Mouse (Mus musculus): ENCODE data around the gene 0610030E20Rik.

The 0610030E20Rik gene

GRCm38 (mm10) chr6:72348411-72348810, 1.3 kb downstream of the 0610030E20Rik start:
- no peak for DNase-seq (ENCODE audit: low spot score in 2 of 2)

GRCm38 (mm10) chr6:72350214-72350613, 3.1 kb downstream of the 0610030E20Rik start:
- DNase-seq (ENCODE audit: low spot score in 2 of 2) = no peak

GRCm38 (mm10) chr6:72352636-72353405, 5.7 kb downstream of the 0610030E20Rik start:
- DNase-seq (ENCODE audit: low spot score in 2 of 2) = no peak

GRCm38 (mm10) chr6:72354025-72354424, 6.9 kb downstream of the 0610030E20Rik start:
- DNase-seq (ENCODE audit: low spot score in 2 of 2) = no peak

GRCm38 (mm10) chr6:72355066-72355911, 8.2 kb downstream of the 0610030E20Rik start, which contains the start of gene Tmem150a:
Tmem150a (plus strand) TSS chr6:72355447.
- peak; percentile 65 to 79 for DNase-seq (ENCODE audit: low spot score in 2 of 2)

- no peak for DNase-seq (ENCODE audit: low spot score in 2 of 2)
These were observed 8.9 kb downstream of the 0610030E20Rik start for GRCm38 (mm10) chr6:72356001-72356532.

GRCm38 (mm10) chr6:72357164-72358079, 10.3 kb downstream of the 0610030E20Rik start:
- no peak for DNase-seq (ENCODE audit: low spot score in 2 of 2)

- no peak for DNase-seq (ENCODE audit: low spot score in 2 of 2)
These were observed 11.1 kb downstream of the 0610030E20Rik start for GRCm38 (mm10) chr6:72358086-72358764.

- DNase-seq (ENCODE audit: low spot score in 2 of 2) = no peak
These were observed 12.2 kb downstream of the 0610030E20Rik start for GRCm38 (mm10) chr6:72359343-72359742.

GRCm38 (mm10) chr6:72359891-72360598, 12.9 kb downstream of the 0610030E20Rik start:
- DNase-seq (ENCODE audit: low spot score in 2 of 2) = no peak

GRCm38 (mm10) chr6:72360599-72360935, 13.4 kb downstream of the 0610030E20Rik start:
- no peak for DNase-seq (ENCODE audit: low spot score in 2 of 2)

GRCm38 (mm10) chr6:72361121-72361551, 14.0 kb downstream of the 0610030E20Rik start:
- DNase-seq (ENCODE audit: low spot score in 2 of 2) = no peak

GRCm38 (mm10) chr6:72362132-72363028, 15.3 kb downstream of the 0610030E20Rik start:
- DNase-seq (ENCODE audit: low spot score in 2 of 2) = peak; percentile 95

- no peak for DNase-seq (ENCODE audit: low spot score in 2 of 2)
These were observed 16.9 kb downstream of the 0610030E20Rik start for GRCm38 (mm10) chr6:72364009-72364408.

GRCm38 (mm10) chr6:72364985-72365384, 17.9 kb downstream of the 0610030E20Rik start:
- DNase-seq (ENCODE audit: low spot score in 2 of 2) = no peak

GRCm38 (mm10) chr6:72366304-72366703, 19.2 kb downstream of the 0610030E20Rik start:
- DNase-seq (ENCODE audit: low spot score in 2 of 2) = no peak

- no peak for DNase-seq (ENCODE audit: low spot score in 2 of 2)
These were observed 19.8 kb downstream of the 0610030E20Rik start, which contains the start of gene Rnf181 for GRCm38 (mm10) chr6:72366844-72367443. Rnf181 (minus strand) TSS chr6:72366956.

GRCm38 (mm10) chr6:72367460-72367974, 20.4 kb downstream of the 0610030E20Rik start:
- DNase-seq (ENCODE audit: low spot score in 2 of 2) = no peak

All from frontal cortex, postnatal 10 days (tissue).